Mouse (Mus musculus): ENCODE results near the gene Ptchd4. TPM values are rescaled to one million over a fixed set of nuclear protein-coding genes. Genes with fewer than 3 reads are reported as not detected.

The Ptchd4 gene
- total and polyA plus RNA-seq, 3 experiments, result not detected

GRCm38 (mm10) chr17:42427961-42428360 is 112.2 kb downstream of the Ptchd4 start:
- no peak overlapping the region for H3K27ac ChIP-seq (ENCODE audit: control insufficient read depth, low read depth, low read length)
- H3K9me3 ChIP-seq (replicated peaks; ENCODE audit: insufficient read depth, low read length), result no peaks in the 10 kb centered on the region
- no peaks in the 10 kb centered on the region for H3K4me1 ChIP-seq (ENCODE audit: control insufficient read depth in 1 of 2, insufficient read depth in 2 of 2, low read length in 2 of 2)
- no peak for DNase-seq (ENCODE audit: low read depth, low spot score)
- no peaks in the 10 kb centered on the region for H3K36me3 ChIP-seq (ENCODE audit: control insufficient read depth in 1 of 2, insufficient read depth in 2 of 2, low read length in 2 of 2)
- no peak for TF ChIP-seq GATA1 (IDR thresholded peaks at IDR 0.05; ENCODE audit: low read depth, low read length)
- no peak for TF ChIP-seq CHD2 (IDR thresholded peaks at IDR 0.05; ENCODE audit: low read length)
- TF ChIP-seq BHLHE40 (IDR thresholded peaks at IDR 0.05; ENCODE audit: borderline replicate concordance, low read depth, low read length), result no peak
- TF ChIP-seq POLR2A (IDR thresholded peaks at IDR 0.05; ENCODE audit: control insufficient read depth in 1 of 2, insufficient read depth in 1 of 2, low read depth in 1 of 2, low read length in 2 of 2, poor library complexity in 1 of 2), result no peak
- no peak for TF ChIP-seq KAT2A (conservative IDR thresholded peaks at IDR 0.05; ENCODE audit: low read depth, low read length)
- no peak for TF ChIP-seq USF1 (IDR thresholded peaks at IDR 0.05; ENCODE audit: low read depth, low read length)
- no peak for TF ChIP-seq HCFC1 (IDR thresholded peaks at IDR 0.05; ENCODE audit: low read depth, low read length)
- no peak for TF ChIP-seq UBTF (IDR thresholded peaks at IDR 0.05; ENCODE audit: borderline replicate concordance, insufficient read depth, low read depth, low read length)
- H3K27me3 ChIP-seq (ENCODE audit: control insufficient read depth in 1 of 2, insufficient read depth in 2 of 2, low read length in 2 of 2), result no peaks in the 10 kb centered on the region
- H3K9ac ChIP-seq (ENCODE audit: control insufficient read depth, low read depth, low read length, poor library complexity, severe bottlenecking), result no peak overlapping the region
- H3K4me3 ChIP-seq (ENCODE audit: control insufficient read depth in 1 of 2, insufficient read depth in 1 of 2, low read depth in 2 of 2, low read length in 2 of 2), result no peak overlapping the region
- H3K79me2 ChIP-seq (ENCODE audit: control insufficient read depth, insufficient read depth, low read length, poor library complexity), result no peaks in the 10 kb centered on the region

- H3K4me3 ChIP-seq (ENCODE audit: control insufficient read depth in 1 of 2, insufficient read depth in 1 of 2, low read depth in 2 of 2, low read length in 2 of 2), result no peak overlapping the region
- no peak overlapping the region for H3K9ac ChIP-seq (ENCODE audit: control insufficient read depth, low read depth, low read length, poor library complexity, severe bottlenecking)
- no peaks in the 10 kb centered on the region for H3K4me1 ChIP-seq (ENCODE audit: control insufficient read depth in 1 of 2, insufficient read depth in 2 of 2, low read length in 2 of 2)
- no peak overlapping the region for H3K27ac ChIP-seq (ENCODE audit: control insufficient read depth, low read depth, low read length)
- H3K27me3 ChIP-seq (ENCODE audit: control insufficient read depth in 1 of 2, insufficient read depth in 2 of 2, low read length in 2 of 2), result no peaks in the 10 kb centered on the region
- H3K79me2 ChIP-seq (ENCODE audit: control insufficient read depth, insufficient read depth, low read length, poor library complexity), result no peaks in the 10 kb centered on the region
- no peaks in the 10 kb centered on the region for H3K36me3 ChIP-seq (ENCODE audit: control insufficient read depth in 1 of 2, insufficient read depth in 2 of 2, low read length in 2 of 2)
- no peak for DNase-seq (ENCODE audit: low read depth, low spot score)
- H3K9me3 ChIP-seq (replicated peaks; ENCODE audit: insufficient read depth, low read length), result no peaks in the 10 kb centered on the region
- TF ChIP-seq KAT2A (conservative IDR thresholded peaks at IDR 0.05; ENCODE audit: low read depth, low read length), result no peak
- TF ChIP-seq CTCF (IDR thresholded peaks at IDR 0.05 in 2 of 3, conservative IDR thresholded peaks at IDR 0.05 in 1 of 3; ENCODE audit: control insufficient read depth in 1 of 3, insufficient read depth in 1 of 3, low read depth in 2 of 3, low read length in 3 of 3, poor library complexity in 1 of 3, severe bottlenecking in 1 of 3), result no peak
- TF ChIP-seq MAX (IDR thresholded peaks at IDR 0.05; ENCODE audit: low read length), result no peak
- no peak for TF ChIP-seq MAFK (IDR thresholded peaks at IDR 0.05; ENCODE audit: borderline replicate concordance, low read depth, low read length)
- no peak for TF ChIP-seq SIN3A (IDR thresholded peaks at IDR 0.05; ENCODE audit: low read length)
- no peak for TF ChIP-seq TCF12 (IDR thresholded peaks at IDR 0.05; ENCODE audit: low read depth, low read length)
- TF ChIP-seq POLR2AphosphoS5 (IDR thresholded peaks at IDR 0.05; ENCODE audit: borderline replicate concordance, low read depth, low read length), result no peak
- no peak for TF ChIP-seq ZKSCAN1 (IDR thresholded peaks at IDR 0.05; ENCODE audit: low read depth, low read length)
- TF ChIP-seq CHD1 (IDR thresholded peaks at IDR 0.05; ENCODE audit: low read depth, low read length), result no peak
- no peak for TF ChIP-seq RAD21 (IDR thresholded peaks at IDR 0.05; ENCODE audit: low read depth, low read length)
- no peak for TF ChIP-seq POLR2A (IDR thresholded peaks at IDR 0.05; ENCODE audit: control insufficient read depth in 1 of 2, insufficient read depth in 1 of 2, low read depth in 1 of 2, low read length in 2 of 2, poor library complexity in 1 of 2)
- no peak for TF ChIP-seq TAL1 (IDR thresholded peaks at IDR 0.05; ENCODE audit: low read length)
- no peak for TF ChIP-seq MYC (IDR thresholded peaks at IDR 0.05; ENCODE audit: low read depth, low read length)
- no peak for TF ChIP-seq POLR2AphosphoS2 (IDR thresholded peaks at IDR 0.05; ENCODE audit: low read length)
- TF ChIP-seq E2F4 (IDR thresholded peaks at IDR 0.05; ENCODE audit: borderline replicate concordance, low read depth, low read length), result no peak
- TF ChIP-seq MEF2A (IDR thresholded peaks at IDR 0.05; ENCODE audit: extremely low read depth, insufficient replicate concordance, low read depth, low read length, poor library complexity, severe bottlenecking), result no peak
- no peak for TF ChIP-seq MYB (IDR thresholded peaks at IDR 0.05; ENCODE audit: low read depth, low read length)
- TF ChIP-seq RCOR1 (IDR thresholded peaks at IDR 0.05; ENCODE audit: low read depth, low read length), result no peak
- no peak for TF ChIP-seq TBP (IDR thresholded peaks at IDR 0.05; ENCODE audit: low read depth, low read length)
Observed at GRCm38 (mm10) chr17:42430380-42430779, 114.6 kb downstream of the Ptchd4 start.
